Mouse (Mus musculus) olfactory bulb, adult 2 months (tissue): Measurements from ENCODE around the gene Ptprcap. TPM values are rescaled to one million over a fixed set of nuclear protein-coding genes. Genes with fewer than 3 reads are reported as not detected.

Experiments used
- H3K27ac ChIP-seq: fragments of 200-500 bp; 2 replicates; pipeline ENCODE4 v1.5.1; 2012; ENCODE audit warnings: low read depth, low read length; ENCODE audit not compliant: insufficient read depth
- H3K4me1 ChIP-seq: fragments of 200-500 bp; 2 replicates; pipeline ENCODE4 v1.6.1; 2012; ENCODE audit warnings: low read length; ENCODE audit not compliant: control insufficient read depth, insufficient read depth
- H3K4me3 ChIP-seq: fragments of 200-500 bp; 2 replicates; pipeline ENCODE4 v1.5.1; 2012; ENCODE audit warnings: mild to moderate bottlenecking, low read depth, low read length, moderate library complexity; ENCODE audit not compliant: insufficient read depth
- CTCF ChIP-seq: fragments of 200-500 bp; IDR thresholded peaks from 2 replicates; pipeline ENCODE4 v1.5.1; 2012; ENCODE audit warnings: low read depth, mild to moderate bottlenecking, low read length, moderate library complexity; ENCODE audit not compliant: insufficient read depth
- POLR2A ChIP-seq: fragments of 200-500 bp; IDR thresholded peaks from 2 replicates; pipeline ENCODE4 v1.6.1; 2012; ENCODE audit warnings: mild to moderate bottlenecking, low read depth, low read length, moderate library complexity; ENCODE audit not compliant: insufficient read depth
- WGBS: fragments of 180-500 bp; shearing (Covaris S2); methylation state at CpG from one replicate; pipeline ENCODE4 v1.1.7; 2018; 5-methylcytosine and 5-hydroxymethylcytosine counted together
- polyA plus RNA-seq: library from polyadenylated mRNA; stranded (reverse); fragments of >200 nt; gene quantifications from 2 replicates; pipeline ENCODE4 v1.2.4, GENCODE M21; 2012; ENCODE audit warnings: low replicate concordance; ENCODE audit not compliant: missing spikeins, insufficient read depth, insufficient read length

Ptprcap gene
- polyA plus RNA-seq: 485 TPM in 1 of 2 replicates, not detected in the other

DNA sequence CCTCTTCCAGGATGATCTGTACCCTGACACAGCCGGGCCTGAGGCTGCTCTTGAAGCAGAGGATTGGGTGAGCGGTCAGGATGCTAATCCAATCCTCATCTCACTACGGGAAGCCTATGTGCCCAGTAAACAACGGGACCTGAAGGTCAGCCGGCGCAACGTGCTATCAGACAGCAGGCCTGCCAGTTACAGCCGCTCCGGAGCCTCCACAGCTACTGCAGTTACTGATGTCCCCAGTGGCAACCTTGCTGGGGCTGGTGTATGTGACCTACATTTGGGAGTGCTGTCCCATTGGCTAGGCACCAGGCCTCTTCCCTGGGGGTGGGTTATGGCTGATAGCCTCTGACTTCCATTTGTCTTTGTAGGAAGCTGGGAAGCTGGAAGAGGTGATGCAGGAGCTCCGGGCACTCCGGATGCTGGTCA, at the start of gene Ptprcap:
Ptprcap (plus strand) TSS at position 373 of the 423 bp plus-strand sequence.
- Histone ChIP-seq H3K4me1 (peaks cover 24% of the 10 kb centered on the region), H3K27ac (no peak within 1 kb of the TSS; the same call in 1 of the 2 replicates), H3K4me3 (no peak within 1 kb of the TSS)
- WGBS: 73% methylated on average over 11 of the region's 11 CpGs
- no peak for TF ChIP-seq CTCF
- no peak for TF ChIP-seq POLR2A

DNA sequence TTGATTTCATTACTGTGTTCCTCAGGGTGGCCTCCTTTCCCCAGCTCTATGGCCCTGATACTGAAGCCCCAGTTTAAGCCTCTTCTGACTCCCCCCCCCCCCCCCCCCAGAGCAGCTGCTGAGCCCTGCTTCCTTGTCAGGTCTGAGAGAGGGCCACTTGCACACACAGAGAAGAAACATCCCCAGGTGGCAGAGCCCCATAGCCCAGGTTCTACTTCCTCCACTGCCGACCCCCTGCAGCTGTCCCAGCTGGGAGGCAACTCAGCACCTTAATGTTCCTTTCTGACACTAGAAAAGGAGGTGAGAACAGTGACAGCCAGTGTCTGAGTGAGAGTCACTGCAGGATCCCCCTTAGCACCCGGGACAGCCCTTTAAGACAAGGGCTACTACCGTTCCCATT, 49.6 kb upstream of the Ptprcap start:
- TF ChIP-seq POLR2A (no peak), CTCF (no peak)
- Histone ChIP-seq H3K4me3 (no peak overlapping the region), H3K4me1 (peaks cover 31% of the 10 kb centered on the region), H3K27ac (no peak overlapping the region)
- WGBS: 78% methylated on average over 3 of the region's 3 CpGs

DNA sequence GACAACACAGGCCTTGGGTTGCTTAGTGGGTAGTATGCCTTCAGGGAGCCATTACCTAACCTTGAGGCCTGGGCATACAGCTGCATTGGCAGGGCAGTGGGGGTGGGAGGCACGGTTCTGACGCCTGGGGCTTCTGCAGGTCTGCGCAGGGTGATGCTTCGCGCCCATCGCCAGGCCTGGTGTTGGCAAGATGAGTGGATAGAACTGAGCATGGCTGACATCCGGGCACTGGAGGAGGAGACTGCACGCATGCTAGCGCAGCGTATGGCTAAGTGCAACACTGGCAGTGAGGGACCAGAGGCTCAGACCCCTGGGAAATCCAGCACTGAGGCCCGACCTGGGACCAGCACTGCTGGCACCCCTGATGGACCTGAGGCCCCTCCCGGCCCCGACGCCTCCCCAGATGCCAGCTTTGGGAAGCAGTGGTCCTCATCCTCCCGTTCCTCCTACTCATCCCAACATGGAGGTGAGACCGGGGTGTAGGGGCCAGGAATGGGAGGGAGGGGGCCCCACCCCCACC, 48.7 kb upstream of the Ptprcap start:
- no peak overlapping the region for H3K4me3 ChIP-seq
- 93% methylated on average over 16 of the region's 16 CpGs for WGBS
- TF ChIP-seq POLR2A (no peak), CTCF (no peak)
- H3K4me1 ChIP-seq: peaks cover 22% of the 10 kb centered on the region
- no peak overlapping the region for H3K27ac ChIP-seq

DNA sequence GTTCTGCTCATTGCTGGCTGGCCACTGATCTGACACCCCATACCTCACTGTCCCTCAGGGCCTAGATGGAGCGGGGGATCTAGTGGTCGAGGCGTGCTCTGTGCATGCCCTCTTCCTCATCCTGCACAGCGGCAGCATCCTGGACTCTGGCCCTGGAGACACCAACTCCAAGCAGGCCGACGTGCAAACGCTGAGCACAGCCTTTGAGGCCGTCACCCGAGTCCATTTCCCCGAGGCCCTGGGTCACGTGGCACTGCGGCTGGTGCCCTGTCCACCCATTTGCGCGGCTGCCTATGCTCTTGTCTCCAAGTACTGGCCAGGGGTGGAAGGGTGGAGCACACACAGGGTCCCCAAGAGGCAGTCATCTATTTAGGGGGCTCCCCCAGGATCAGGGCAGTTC, 46.8 kb upstream of the Ptprcap start:
- no peak overlapping the region for H3K4me3 ChIP-seq
- TF ChIP-seq POLR2A (no peak), CTCF (no peak)
- peaks cover 14% of the 10 kb centered on the region for H3K4me1 ChIP-seq
- H3K27ac ChIP-seq: no peak overlapping the region
- 91% methylated on average over 14 of the region's 14 CpGs for WGBS

DNA sequence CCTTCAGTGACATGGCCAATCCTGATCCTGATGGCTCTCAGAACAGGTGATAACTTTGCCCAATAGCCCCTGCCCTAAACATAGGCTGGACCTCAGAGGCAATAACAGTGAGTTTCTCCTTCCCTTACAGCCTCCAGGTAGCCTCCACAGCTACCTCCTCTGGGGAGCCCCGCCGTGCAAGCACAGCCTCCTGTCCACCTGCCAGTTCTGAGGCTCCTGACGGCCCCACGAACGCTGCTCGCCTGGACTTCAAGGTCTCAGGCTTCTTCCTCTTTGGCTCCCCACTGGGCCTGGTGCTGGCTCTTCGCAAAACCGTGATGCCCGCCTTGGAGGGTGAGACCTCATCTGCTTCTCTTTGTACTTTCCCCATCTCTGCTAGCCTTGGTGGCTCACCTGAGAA, 44.9 kb upstream of the Ptprcap start:
- TF ChIP-seq CTCF: no peak
- WGBS: 89% methylated on average over 9 of the region's 9 CpGs

DNA sequence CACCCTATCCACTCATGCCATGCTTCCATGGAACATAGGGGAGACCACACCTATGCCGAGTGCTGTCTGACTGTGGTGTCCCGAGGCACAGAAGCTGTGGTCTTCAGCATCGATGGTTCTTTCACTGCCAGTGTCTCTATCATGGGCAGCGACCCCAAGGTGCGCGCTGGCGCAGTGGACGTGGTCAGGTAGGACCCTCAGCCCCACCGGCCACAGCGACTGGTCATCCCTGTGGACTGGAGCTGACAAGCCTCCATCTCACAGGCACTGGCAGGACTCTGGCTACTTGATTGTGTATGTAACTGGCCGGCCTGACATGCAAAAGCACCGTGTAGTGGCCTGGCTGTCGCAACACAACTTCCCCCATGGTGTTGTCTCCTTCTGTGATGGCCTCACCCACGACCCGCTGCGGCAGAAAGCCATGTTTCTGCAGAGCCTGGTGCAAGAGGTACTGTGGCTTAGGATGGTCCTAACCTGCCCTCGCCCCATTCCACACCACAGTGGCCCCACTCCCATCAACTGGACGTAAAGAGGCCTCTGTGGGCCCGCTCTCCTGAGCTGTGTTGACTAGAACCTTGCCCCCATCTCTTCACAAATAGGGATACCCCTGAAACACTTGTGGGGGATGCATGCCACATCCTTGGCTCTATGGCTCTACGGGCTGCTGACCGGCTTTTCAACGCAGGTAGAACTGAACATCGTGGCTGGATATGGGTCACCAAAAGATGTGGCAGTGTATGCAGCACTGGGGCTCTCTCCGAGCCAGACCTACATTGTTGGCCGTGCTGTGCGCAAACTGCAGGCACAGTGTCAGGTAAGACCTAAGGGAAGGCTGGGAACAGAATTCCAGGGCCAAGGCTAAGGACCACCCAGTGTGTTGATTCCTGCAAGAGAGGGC, 41.1 kb upstream of the Ptprcap start:
- WGBS: 93% methylated on average over 26 of the region's 26 CpGs
- no peak overlapping the region for H3K4me3 ChIP-seq
- H3K27ac ChIP-seq: peak overlapping the region; percentile 25
- TF ChIP-seq CTCF: no peak
- no peak for TF ChIP-seq POLR2A
- H3K4me1 ChIP-seq: peaks cover 16% of the 10 kb centered on the region

More for the DNA sequence above, 44.9 kb upstream of the Ptprcap start:
- no peak overlapping the region for H3K27ac ChIP-seq
- peaks cover 11% of the 10 kb centered on the region for H3K4me1 ChIP-seq
- no peak overlapping the region for H3K4me3 ChIP-seq

DNA sequence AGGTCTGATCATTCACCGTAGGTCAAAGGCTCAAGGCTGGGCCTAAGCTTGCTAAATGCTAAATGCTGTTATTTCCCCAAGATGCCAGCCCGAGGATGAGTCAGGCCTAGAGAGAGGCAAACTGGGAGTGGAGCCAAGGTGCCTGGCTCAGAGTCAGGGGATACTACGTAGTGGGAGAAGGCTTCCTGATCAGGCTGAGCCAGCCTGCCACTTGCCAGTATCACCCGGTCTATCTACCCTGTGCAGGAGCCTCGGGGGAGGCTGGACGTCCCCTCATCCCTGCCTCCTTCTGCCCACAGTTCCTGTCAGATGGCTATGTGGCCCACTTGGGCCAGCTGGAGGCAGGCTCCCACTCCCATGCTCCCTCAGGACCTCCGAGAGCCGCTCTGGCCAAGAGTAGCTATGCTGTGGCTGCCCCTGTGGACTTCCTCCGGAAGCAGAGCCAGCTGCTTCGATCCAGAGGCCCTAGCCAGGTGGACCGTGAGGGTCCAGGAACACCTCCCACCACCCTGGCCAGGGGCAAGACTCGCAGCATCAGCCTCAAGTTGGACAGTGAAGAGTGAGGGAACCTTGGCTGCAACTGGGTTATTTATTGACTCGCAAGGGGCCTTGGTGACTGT, 40.1 kb upstream of the Ptprcap start:
- TF ChIP-seq CTCF: no peak
- no peak for TF ChIP-seq POLR2A
- Histone ChIP-seq H3K27ac (peak overlapping the region; percentile 25), H3K4me3 (no peak overlapping the region), H3K4me1 (peaks cover 16% of the 10 kb centered on the region)
- 45% methylated on average over 13 of the region's 13 CpGs for WGBS

DNA sequence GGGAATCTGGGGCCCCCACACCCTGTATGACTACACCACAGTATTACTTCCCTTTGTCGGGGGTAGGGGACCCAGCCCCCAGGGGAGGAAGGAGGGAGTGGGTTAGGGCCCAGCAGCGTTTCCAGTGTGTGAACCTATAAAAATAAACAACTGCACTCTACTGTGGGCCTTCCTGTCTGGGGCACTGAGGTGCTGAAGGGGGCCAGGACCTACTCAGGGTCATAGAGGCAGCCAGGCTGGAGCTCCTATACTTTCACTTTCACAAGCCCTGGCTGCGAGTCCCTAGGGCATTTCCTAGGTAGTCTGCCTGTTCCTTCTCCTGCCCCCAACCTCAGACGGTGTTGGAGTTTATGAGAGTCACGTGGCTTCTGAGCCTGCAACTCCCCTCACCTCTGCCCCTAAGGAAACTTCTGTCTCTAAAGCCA, 39.6 kb upstream of the Ptprcap start:
- Histone ChIP-seq H3K4me1 (peaks cover 16% of the 10 kb centered on the region), H3K27ac (peak overlapping the region; percentile 25; the same call in 1 of the 2 replicates), H3K4me3 (no peak overlapping the region)
- TF ChIP-seq CTCF (no peak), POLR2A (no peak)
- WGBS: 71% methylated on average over 5 of the region's 5 CpGs

DNA sequence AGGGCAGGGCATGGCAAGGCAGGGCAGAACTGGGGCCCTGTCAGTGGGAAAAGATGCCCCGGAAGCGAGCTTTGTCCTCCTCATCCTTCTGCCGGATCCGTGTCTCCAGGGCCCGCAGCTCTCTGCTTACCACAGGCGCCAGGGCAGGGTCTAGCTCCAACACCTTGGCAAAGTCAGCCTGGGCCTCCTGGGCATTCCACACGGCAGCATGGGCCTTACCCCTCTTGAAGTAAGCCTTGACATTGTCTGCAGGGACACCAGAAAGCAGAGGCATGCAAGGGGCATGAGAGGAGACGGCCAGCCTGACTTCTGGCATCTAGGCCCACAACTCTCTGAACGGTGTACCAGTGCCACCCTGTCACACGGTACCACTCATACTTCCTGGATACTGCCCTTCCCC, 38.9 kb upstream of the Ptprcap start:
- no peak overlapping the region for H3K27ac ChIP-seq
- 85% methylated on average over 10 of the region's 10 CpGs for WGBS
- peaks cover 16% of the 10 kb centered on the region for H3K4me1 ChIP-seq
- TF ChIP-seq CTCF (no peak), POLR2A (no peak)
- H3K4me3 ChIP-seq: no peak overlapping the region
